Mouse (Mus musculus): Measurements from ENCODE around the gene Lrrc34. TPM values are rescaled to one million over a fixed set of nuclear protein-coding genes. Genes with fewer than 3 reads are reported as not detected.

The Lrrc34 gene
- polyA plus RNA-seq, 1 experiment from 2014 or later, result 1.1 TPM

DNA sequence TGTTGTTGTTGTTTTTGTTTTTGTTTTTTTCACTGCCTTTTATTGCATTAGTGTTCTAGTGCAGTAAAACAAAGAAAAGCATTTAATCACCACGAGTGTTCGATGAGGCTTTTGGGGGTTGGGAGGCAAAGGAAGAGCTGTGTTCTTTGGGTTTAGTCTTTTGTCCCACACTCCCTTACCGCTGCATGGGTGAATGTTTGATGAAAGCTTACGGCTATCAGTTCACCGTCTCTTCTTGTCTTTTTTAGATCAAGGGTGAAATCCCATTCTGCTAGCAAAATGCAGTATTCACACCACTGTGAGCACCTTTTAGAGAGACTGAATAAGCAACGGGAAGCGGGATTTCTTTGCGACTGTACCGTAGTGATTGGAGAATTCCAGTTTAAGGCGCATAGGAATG lies 44.4 kb downstream of the Lrrc34 start:
- Histone ChIP-seq H3K9ac (replicated peaks; ENCODE audit: low read length) (peak overlapping the region; percentile 77), H3K27me3 (ENCODE audit: control insufficient read depth, insufficient read depth, low read length) (no peaks in the 10 kb centered on the region; the same call in 1 of the 2 replicates), H3K4me1 (ENCODE audit: control insufficient read depth, insufficient read depth, low read length) (peaks cover 6% of the 10 kb centered on the region), H3K9me3 (ENCODE audit: control insufficient read depth, low read length) (no peaks in the 10 kb centered on the region), H3K27ac (replicated peaks; ENCODE audit: low read depth, low read length) (no peak overlapping the region), H3K4me2 (ENCODE audit: low read length) (peak overlapping the region; percentile 74), H3K4me3 (replicated peaks; ENCODE audit: low read depth, low read length) (peak overlapping the region; percentile 80), H3K36me3 (ENCODE audit: control insufficient read depth, insufficient read depth, low read length) (peaks cover 36% of the 10 kb centered on the region)
- ATAC-seq (ENCODE audit: low FRiP score, low TSS enrichment), result no peak
- DNase-seq, result no peak
- 24% methylated on average over 10 of the region's 10 CpGs for WGBS

DNA sequence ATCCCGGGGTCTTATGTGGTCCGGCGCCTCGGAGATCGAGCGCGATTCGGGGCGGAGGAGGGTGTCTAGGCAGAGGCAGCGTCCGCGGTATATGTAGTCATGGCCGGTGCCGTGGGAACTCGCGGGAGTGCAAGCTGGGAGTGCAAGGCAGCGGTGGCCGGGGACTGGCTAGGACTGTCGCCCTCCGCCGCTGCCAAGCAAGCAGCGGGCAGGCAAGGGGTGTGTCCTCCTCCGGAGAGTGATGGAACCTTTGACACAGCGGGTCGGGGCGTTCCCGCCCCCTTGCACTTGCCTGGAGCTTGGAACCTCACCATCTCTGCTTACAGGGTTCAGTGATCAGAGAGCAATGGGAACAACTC lies 45.0 kb downstream of the Lrrc34 start:
- Histone ChIP-seq H3K4me2 (ENCODE audit: low read length) (peak overlapping the region; percentile 74), H3K4me1 (ENCODE audit: control insufficient read depth, insufficient read depth, low read length) (peaks cover 6% of the 10 kb centered on the region), H3K36me3 (ENCODE audit: control insufficient read depth, insufficient read depth, low read length) (peaks cover 31% of the 10 kb centered on the region), H3K4me3 (replicated peaks; ENCODE audit: low read depth, low read length) (peak overlapping the region; percentile 80), H3K27me3 (ENCODE audit: control insufficient read depth, insufficient read depth, low read length) (no peaks in the 10 kb centered on the region; the same call in 1 of the 2 replicates), H3K9ac (replicated peaks; ENCODE audit: low read length) (peak overlapping the region; percentile 77), H3K27ac (replicated peaks; ENCODE audit: low read depth, low read length) (peak overlapping the region; percentile 96), H3K9me3 (ENCODE audit: control insufficient read depth, low read length) (no peaks in the 10 kb centered on the region)
- under 1% methylated on average over 27 of the region's 27 CpGs for WGBS
- DNase-seq (no peak), ATAC-seq (ENCODE audit: low FRiP score, low TSS enrichment) (peak; percentile 62; the same call in 1 of the 2 replicates)

DNA sequence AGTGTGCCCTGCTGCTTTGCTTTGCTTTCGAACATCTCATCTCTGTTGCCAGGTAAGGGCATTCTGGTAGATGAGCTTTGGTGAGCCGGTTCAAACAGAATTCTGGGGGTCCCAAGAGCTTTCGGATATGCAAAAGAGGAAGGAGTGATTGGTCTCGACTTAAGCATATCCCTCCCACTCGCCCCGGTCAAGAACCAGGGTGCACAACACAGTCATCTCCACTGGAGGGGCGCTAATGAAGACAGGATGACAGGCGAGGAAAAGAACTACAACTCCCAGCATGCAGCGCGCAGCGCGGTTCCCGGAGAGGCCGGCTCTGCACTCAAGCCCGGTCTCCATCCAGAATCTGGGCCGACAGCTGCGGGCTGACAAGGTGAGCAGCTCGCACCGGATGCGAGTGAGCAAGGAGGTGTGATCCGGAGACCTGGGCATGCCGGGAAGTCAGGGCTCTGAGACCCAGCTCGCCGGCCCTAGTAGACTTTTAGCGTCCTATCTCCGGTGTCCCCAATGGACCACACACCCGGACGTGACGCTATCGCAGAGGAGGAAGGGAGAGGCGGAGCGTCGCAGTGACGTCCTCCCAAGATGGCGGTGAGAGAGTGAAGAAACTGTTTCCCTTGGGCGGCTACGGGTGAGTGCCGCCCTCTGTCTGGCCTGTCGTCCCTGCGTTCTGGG lies 45.5 kb downstream of the Lrrc34 start, which contains the start of gene Mynn:
Gene Mynn (plus strand): TSS at position 1 of the 675 bp plus-strand sequence.
- WGBS, result under 1% methylated on average over 39 of the region's 40 CpGs
- Histone ChIP-seq H3K4me1 (ENCODE audit: control insufficient read depth, insufficient read depth, low read length) (peaks cover 6% of the 10 kb centered on the region), H3K9ac (replicated peaks; ENCODE audit: low read length) (peak within 1 kb of the TSS; percentile 77), H3K4me3 (replicated peaks; ENCODE audit: low read depth, low read length) (peak within 1 kb of the TSS; percentile 80), H3K36me3 (ENCODE audit: control insufficient read depth, insufficient read depth, low read length) (peaks cover 26% of the 10 kb centered on the region), H3K9me3 (ENCODE audit: control insufficient read depth, low read length) (no peaks in the 10 kb centered on the region), H3K27me3 (ENCODE audit: control insufficient read depth, insufficient read depth, low read length) (no peaks in the 10 kb centered on the region; the same call in 1 of the 2 replicates), H3K4me2 (ENCODE audit: low read length) (peak within 1 kb of the TSS; percentile 80), H3K27ac (replicated peaks; ENCODE audit: low read depth, low read length) (peak within 1 kb of the TSS; percentile 96)
- peak; percentile 97 for DNase-seq
- peak; percentile 95 for ATAC-seq (ENCODE audit: low FRiP score, low TSS enrichment)

DNA sequence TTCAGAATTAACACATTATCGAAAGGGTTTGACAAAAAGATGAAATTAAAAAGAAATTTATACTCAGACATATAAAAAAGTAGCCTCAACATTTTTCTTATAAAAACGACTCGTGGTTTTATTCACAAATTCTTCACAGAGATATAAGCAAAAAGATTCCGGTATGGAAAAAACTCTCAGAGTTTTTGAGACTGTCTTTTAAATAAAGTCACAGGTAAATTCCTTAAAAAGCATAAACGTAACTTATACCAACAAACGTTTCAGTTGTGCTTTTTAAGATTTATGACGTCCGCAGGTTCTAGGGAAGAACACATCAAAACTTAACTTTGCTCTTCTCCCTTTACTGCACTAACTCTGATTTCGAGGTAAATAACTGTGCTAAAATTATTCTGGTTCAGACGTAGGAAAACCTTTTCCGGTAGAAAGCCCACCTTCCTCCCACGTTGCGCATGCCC lies 46.0 kb downstream of the Lrrc34 start:
- 1% methylated on average over 13 of the region's 13 CpGs for WGBS
- Histone ChIP-seq H3K27ac (replicated peaks; ENCODE audit: low read depth, low read length) (peak overlapping the region; percentile 96), H3K9me3 (ENCODE audit: control insufficient read depth, low read length) (no peaks in the 10 kb centered on the region), H3K27me3 (ENCODE audit: control insufficient read depth, insufficient read depth, low read length) (no peaks in the 10 kb centered on the region; the same call in 1 of the 2 replicates), H3K4me2 (ENCODE audit: low read length) (peak overlapping the region; percentile 80), H3K36me3 (ENCODE audit: control insufficient read depth, insufficient read depth, low read length) (peaks cover 23% of the 10 kb centered on the region), H3K4me1 (ENCODE audit: control insufficient read depth, insufficient read depth, low read length) (peaks cover 6% of the 10 kb centered on the region), H3K4me3 (replicated peaks; ENCODE audit: low read depth, low read length) (peak overlapping the region; percentile 80), H3K9ac (replicated peaks; ENCODE audit: low read length) (peak overlapping the region; percentile 77)
- DNase-seq (no peak), ATAC-seq (ENCODE audit: low FRiP score, low TSS enrichment) (no peak)

DNA sequence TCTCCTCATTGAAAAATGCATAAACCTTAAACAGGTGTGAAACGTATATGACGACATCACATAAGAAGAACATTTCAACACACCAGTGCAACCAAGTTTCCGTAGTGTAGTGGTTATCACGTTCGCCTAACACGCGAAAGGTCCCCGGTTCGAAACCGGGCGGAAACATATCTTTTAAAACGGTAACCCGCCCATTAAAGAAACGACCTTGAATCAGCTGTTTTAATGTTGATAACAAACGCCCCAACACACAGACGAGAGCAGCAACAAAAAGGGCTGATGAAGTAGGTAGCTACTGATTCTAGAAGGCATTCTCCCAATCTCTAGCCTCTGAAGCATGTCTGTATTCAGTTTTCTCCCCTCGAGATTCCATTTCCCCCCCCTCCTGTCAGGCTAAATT lies 46.5 kb downstream of the Lrrc34 start:
- peak overlapping the region; percentile 80 for H3K4me2 ChIP-seq (ENCODE audit: low read length)
- H3K27ac ChIP-seq (replicated peaks; ENCODE audit: low read depth, low read length), result no peak overlapping the region

DNA sequence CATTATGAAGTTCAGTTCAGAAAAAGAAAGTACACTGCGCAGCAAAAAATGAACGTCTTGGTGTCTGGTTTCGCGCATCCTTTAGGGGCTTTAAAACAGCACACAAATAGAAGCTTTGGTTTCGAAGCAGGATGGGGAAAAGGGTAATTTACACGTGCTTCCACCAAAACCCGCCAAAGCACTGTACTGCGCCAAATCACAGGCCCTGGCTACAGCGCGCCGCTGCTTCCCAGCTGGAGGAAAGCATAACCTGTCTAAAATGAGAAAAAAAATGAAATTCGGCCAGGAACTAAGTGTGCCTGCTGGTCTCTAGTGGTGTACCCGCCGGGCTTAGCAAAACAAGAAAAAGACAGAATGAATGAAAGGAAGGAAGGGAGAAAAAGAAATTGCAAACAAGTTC lies 47.0 kb downstream of the Lrrc34 start:
- Histone ChIP-seq H3K9ac (replicated peaks; ENCODE audit: low read length) (peak overlapping the region; percentile 21; the same call in 1 of the 2 replicates), H3K27me3 (ENCODE audit: control insufficient read depth, insufficient read depth, low read length) (no peaks in the 10 kb centered on the region; the same call in 1 of the 2 replicates), H3K36me3 (ENCODE audit: control insufficient read depth, insufficient read depth, low read length) (peaks cover 15% of the 10 kb centered on the region; the same call in 1 of the 2 replicates), H3K4me3 (replicated peaks; ENCODE audit: low read depth, low read length) (peak overlapping the region; percentile 80), H3K4me2 (ENCODE audit: low read length) (peak overlapping the region; percentile 80), H3K9me3 (ENCODE audit: control insufficient read depth, low read length) (no peaks in the 10 kb centered on the region), H3K4me1 (ENCODE audit: control insufficient read depth, insufficient read depth, low read length) (peaks cover 6% of the 10 kb centered on the region), H3K27ac (replicated peaks; ENCODE audit: low read depth, low read length) (0 out of 2 replicates have a peak overlapping the region, but pooled peaks have one; percentile 21)
- 1% methylated on average over 14 of the region's 14 CpGs for WGBS
- no peak for DNase-seq
- ATAC-seq (ENCODE audit: low FRiP score, low TSS enrichment), result no peak

More for the DNA sequence above, 46.5 kb downstream of the Lrrc34 start:
- peak; percentile 21 for ATAC-seq (ENCODE audit: low FRiP score, low TSS enrichment)
- DNase-seq, result peak; percentile 95
- Histone ChIP-seq H3K4me3 (replicated peaks; ENCODE audit: low read depth, low read length) (peak overlapping the region; percentile 80), H3K4me1 (ENCODE audit: control insufficient read depth, insufficient read depth, low read length) (peaks cover 6% of the 10 kb centered on the region), H3K9me3 (ENCODE audit: control insufficient read depth, low read length) (no peaks in the 10 kb centered on the region), H3K9ac (replicated peaks; ENCODE audit: low read length) (peak overlapping the region; percentile 21; the same call in 1 of the 2 replicates), H3K27me3 (ENCODE audit: control insufficient read depth, insufficient read depth, low read length) (no peaks in the 10 kb centered on the region; the same call in 1 of the 2 replicates), H3K36me3 (ENCODE audit: control insufficient read depth, insufficient read depth, low read length) (peaks cover 19% of the 10 kb centered on the region)
- under 1% methylated on average over 17 of the region's 17 CpGs for WGBS

DNA sequence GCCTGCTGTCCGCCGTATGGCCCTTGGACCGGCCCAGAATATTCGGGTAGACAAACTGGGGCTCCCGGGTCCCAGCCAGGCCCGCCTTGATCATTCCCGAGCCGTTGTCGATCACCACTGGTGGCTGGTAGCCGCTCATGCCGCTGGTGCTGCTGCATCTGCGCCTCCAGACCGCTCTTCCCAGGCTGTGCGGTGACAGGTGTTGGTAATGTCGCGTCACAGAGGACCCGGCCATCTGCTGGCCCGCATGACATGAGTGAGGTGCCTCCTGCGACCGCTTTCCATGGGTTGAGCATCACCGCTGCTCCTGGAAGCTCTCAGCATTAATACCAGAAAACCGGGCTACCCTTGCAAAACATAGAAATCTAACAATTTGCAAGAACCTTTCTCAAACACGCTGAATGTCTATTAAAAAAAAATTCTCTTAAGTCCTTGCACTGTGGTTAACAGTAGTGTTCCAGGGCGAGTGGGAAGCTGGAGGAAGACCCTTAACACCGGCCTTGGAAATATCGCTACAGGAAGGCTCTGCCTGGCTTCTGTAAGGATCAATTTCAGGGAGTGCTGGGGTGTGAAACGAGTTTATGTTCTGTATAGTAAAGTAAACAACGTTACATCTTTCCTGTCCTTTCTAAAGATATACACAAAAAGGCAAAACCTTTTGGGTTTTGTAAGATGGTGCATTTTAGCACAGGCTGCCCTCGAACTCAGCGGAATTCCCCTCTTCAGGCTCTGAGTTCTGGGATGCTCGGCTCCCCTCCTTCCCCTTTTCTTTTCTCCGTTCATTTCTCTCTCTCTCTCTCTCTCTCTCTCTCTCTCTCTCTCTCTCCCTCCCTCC lies 47.7 kb downstream of the Lrrc34 start, which contains the start of gene Actrt3:
Gene Actrt3 (minus strand): TSS at position 229 of the 835 bp plus-strand sequence.
- ATAC-seq (ENCODE audit: low FRiP score, low TSS enrichment), result no peak

DNA sequence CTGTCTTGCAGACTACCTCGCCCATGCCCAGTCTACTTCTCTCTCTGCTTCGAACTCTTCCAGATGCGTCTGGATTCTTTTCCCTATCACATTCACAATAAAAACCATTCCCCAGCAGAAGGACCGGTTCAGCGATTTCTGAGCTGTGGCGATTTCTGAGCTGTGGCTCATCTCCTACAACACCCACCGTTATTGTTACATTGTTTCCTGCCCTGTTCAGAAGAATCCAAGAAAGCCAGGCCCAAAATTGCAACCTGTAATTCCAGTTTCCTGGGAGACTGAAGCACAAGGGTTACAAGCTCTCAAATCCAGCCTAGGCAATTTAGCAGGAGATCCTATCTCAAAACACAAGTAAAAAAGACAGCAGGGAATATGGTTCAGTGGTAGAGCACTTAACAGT lies 50.4 kb downstream of the Lrrc34 start:
- WGBS, result 70% methylated on average over 7 of the region's 7 CpGs
- Histone ChIP-seq H3K4me2 (ENCODE audit: low read length) (no peak overlapping the region), H3K4me1 (ENCODE audit: control insufficient read depth, insufficient read depth, low read length) (no peaks in the 10 kb centered on the region), H3K4me3 (replicated peaks; ENCODE audit: low read depth, low read length) (no peak overlapping the region), H3K27me3 (ENCODE audit: control insufficient read depth, insufficient read depth, low read length) (no peaks in the 10 kb centered on the region; the same call in 1 of the 2 replicates), H3K27ac (replicated peaks; ENCODE audit: low read depth, low read length) (no peak overlapping the region), H3K36me3 (ENCODE audit: control insufficient read depth, insufficient read depth, low read length) (no peaks in the 10 kb centered on the region), H3K9ac (replicated peaks; ENCODE audit: low read length) (no peak overlapping the region), H3K9me3 (ENCODE audit: control insufficient read depth, low read length) (no peaks in the 10 kb centered on the region)
- ATAC-seq (ENCODE audit: low FRiP score, low TSS enrichment) (no peak), DNase-seq (no peak)

More for the DNA sequence above, 47.7 kb downstream of the Lrrc34 start, which contains the start of gene Actrt3:
- Histone ChIP-seq H3K9me3 (ENCODE audit: control insufficient read depth, low read length) (no peaks in the 10 kb centered on the region), H3K4me2 (ENCODE audit: low read length) (peak within 1 kb of the TSS; percentile 80), H3K4me1 (ENCODE audit: control insufficient read depth, insufficient read depth, low read length) (peaks cover 6% of the 10 kb centered on the region), H3K36me3 (ENCODE audit: control insufficient read depth, insufficient read depth, low read length) (peaks cover 9% of the 10 kb centered on the region; the same call in 1 of the 2 replicates), H3K4me3 (replicated peaks; ENCODE audit: low read depth, low read length) (peak within 1 kb of the TSS; percentile 80), H3K27me3 (ENCODE audit: control insufficient read depth, insufficient read depth, low read length) (no peaks in the 10 kb centered on the region; the same call in 1 of the 2 replicates), H3K9ac (replicated peaks; ENCODE audit: low read length) (peak within 1 kb of the TSS; percentile 60), H3K27ac (replicated peaks; ENCODE audit: low read depth, low read length) (0 out of 2 replicates have a peak within 1 kb of the TSS, but pooled peaks have one; percentile 37)
- 1% methylated on average over 32 of the region's 32 CpGs for WGBS
- DNase-seq, result peak; percentile 70
